Mouse (Mus musculus): ENCODE data around the gene Raf1. TPM values are rescaled to one million over a fixed set of nuclear protein-coding genes. Genes with fewer than 3 reads are reported as not detected.

Gene Raf1
- total RNA-seq, 2 experiments from 2014 or later = 97.3 to 110 TPM

Other genes starting within 250 kb of the Raf1 start
- gene Tsen2, start 132.0 kb downstream of the Raf1 start, total RNA-seq (2021) = 10 to 100 TPM; 11.1 to 13.4 TPM
- not detected for gene Mkrn2os, start 84.1 kb downstream of the Raf1 start, total RNA-seq (2021)
- gene Mkrn2, start 74.7 kb downstream of the Raf1 start, total RNA-seq (2021) = 10 to 100 TPM; 36.6 to 45.2 TPM
- gene Tmem40, start 85.8 kb upstream of the Raf1 start, total RNA-seq (2021) = under 1 TPM in 1 of 2 experiments, not detected in 1; 0.33 TPM
- 10 to 100 TPM; 10.4 to 12.7 TPM for gene Cand2, start 97.9 kb upstream of the Raf1 start, total RNA-seq (2021)
- gene Rpl32, start 132.1 kb upstream of the Raf1 start, total RNA-seq (2021) = 1,000 to 10,000 TPM; 1,143 to 1,221 TPM
- under 1 TPM; 0.36 to 0.86 TPM for gene Efcab12, start 161.8 kb upstream of the Raf1 start, total RNA-seq (2021)
- 1 to 10 TPM; 2.4 to 2.6 TPM for gene Mbd4, start 176.7 kb upstream of the Raf1 start, total RNA-seq (2021)
- 10 to 100 TPM; 16.3 to 16.7 TPM for gene Ift122, start 176.8 kb upstream of the Raf1 start, total RNA-seq (2021)